Mouse (Mus musculus) myocyte (in vitro differentiated cells): ENCODE results near the gene Sptlc2.

Experiments used
- E2F4 ChIP-seq: IDR thresholded peaks from one replicate; pipeline ENCODE4 v1.6.1; 2011; ENCODE audit warnings: mild to moderate bottlenecking, control low read depth, moderate library complexity; ENCODE audit not compliant: insufficient read depth
- MAX ChIP-seq: IDR thresholded peaks from one replicate; pipeline ENCODE4 v1.6.1; 2011; ENCODE audit warnings: low read depth, mild to moderate bottlenecking, control low read depth
- MYOG ChIP-seq, 3 experiments: IDR thresholded peaks; one replicate each; pipeline ENCODE4 v1.6.1; 2011; ENCODE audit warnings: control low read depth in 2 of 3, low read depth in 2 of 3, mild to moderate bottlenecking in 2 of 3; ENCODE audit not compliant: insufficient read length in 2 of 3, control insufficient read depth in 1 of 3, insufficient read depth in 1 of 3
- POLR2A ChIP-seq: IDR thresholded peaks from one replicate; pipeline ENCODE4 v1.6.1; 2011; ENCODE audit warnings: low read depth, mild to moderate bottlenecking, control low read depth, moderate library complexity; ENCODE audit not compliant: insufficient read length
- POLR2AphosphoS2 ChIP-seq: IDR thresholded peaks from one replicate; pipeline ENCODE4 v1.6.1; 2011; ENCODE audit warnings: low read depth, control low read depth; ENCODE audit not compliant: insufficient read length
- REST ChIP-seq: IDR thresholded peaks from one replicate; pipeline ENCODE4 v1.6.1; 2011; ENCODE audit warnings: mild to moderate bottlenecking, control low read depth, moderate library complexity; ENCODE audit not compliant: insufficient read depth, insufficient read length
- TCF3 ChIP-seq: IDR thresholded peaks from one replicate; pipeline ENCODE4 v1.6.1; 2011; ENCODE audit warnings: low read depth, control low read depth; ENCODE audit not compliant: insufficient read length
- USF1 ChIP-seq: IDR thresholded peaks from one replicate; pipeline ENCODE4 v1.6.1; 2011; ENCODE audit warnings: low read depth, mild to moderate bottlenecking, control low read depth, moderate library complexity

DNA sequence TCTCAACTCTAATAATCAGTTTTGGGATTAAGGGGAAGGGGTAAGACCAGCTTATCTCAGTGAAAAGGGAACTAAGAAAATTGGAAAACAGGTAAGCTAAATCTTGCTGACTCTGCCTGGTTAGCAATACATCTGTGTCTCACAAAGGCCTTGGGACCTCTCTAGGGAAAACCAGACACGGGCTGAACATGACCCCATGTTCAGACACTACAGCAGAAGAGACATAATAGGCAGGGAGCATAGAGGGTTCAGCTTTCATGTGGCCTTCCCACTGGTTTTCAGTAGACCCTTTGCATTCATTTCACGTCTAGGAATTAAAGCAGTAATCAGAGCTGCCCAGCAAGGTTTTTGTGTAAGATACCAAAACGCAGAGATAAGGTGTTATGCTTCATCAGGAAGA is 36.4 kb upstream of the Sptlc2 start:
- TF ChIP-seq POLR2A (no peak), POLR2AphosphoS2 (no peak), USF1 (no peak), TCF3 (no peak), MAX (no peak), MYOG (IDR thresholded peaks at IDR 0.05; ENCODE audit: control insufficient read depth in 1 of 3, insufficient read depth in 1 of 3, insufficient read length in 2 of 3, low read depth in 2 of 3) (no peak), REST (no peak), E2F4 (no peak)
